Mouse (Mus musculus): ENCODE measurements around the gene Opn4.

- TF ChIP-seq GATA1 (IDR thresholded peaks at IDR 0.05; ENCODE audit: borderline replicate concordance, low read length) (no peak), FLI1 (IDR thresholded peaks at IDR 0.05; ENCODE audit: low read length) (no peak)
Observed at GRCm38 (mm10) chr14:34635721-34636120, 35.8 kb upstream of the Opn4 start.

All from megakaryocyte, embryonic 14.5 days (primary cell).